Mouse (Mus musculus): ENCODE results near the gene Cda. TPM values are rescaled to one million over a fixed set of nuclear protein-coding genes. Genes with fewer than 3 reads are reported as not detected.

The Cda gene
- polyA plus RNA-seq, 1 experiment = 0.33 TPM

GRCm38 (mm10) chr4:138303011-138303410, 64.8 kb downstream of the Cda start:
- H3K27me3 ChIP-seq (ENCODE audit: control insufficient read depth, insufficient read depth, low read length) = no peaks in the 10 kb centered on the region
- H3K36me3 ChIP-seq (ENCODE audit: control insufficient read depth, insufficient read depth, low read length) = no peaks in the 10 kb centered on the region
- 91% methylated on average over 3 of the region's 3 CpGs for WGBS
- H3K4me1 ChIP-seq (ENCODE audit: control insufficient read depth, insufficient read depth, insufficient read length) = peaks cover 12% of the 10 kb centered on the region; the same call in 1 of the 2 replicates
- H3K4me3 ChIP-seq (ENCODE audit: extremely low read depth, insufficient read depth, insufficient read length) = no peak overlapping the region
- DNase-seq (ENCODE audit: low read depth in 1 of 2, low spot score in 2 of 2) = no peak
- TF ChIP-seq CTCF (IDR thresholded peaks at IDR 0.05; ENCODE audit: extremely low read depth, insufficient read depth, insufficient read length, insufficient replicate concordance) = no peak
- TF ChIP-seq POLR2A (IDR thresholded peaks at IDR 0.05; ENCODE audit: low read depth, low read length) = no peak
- H3K27ac ChIP-seq (ENCODE audit: insufficient read depth, low read length) = no peak overlapping the region

GRCm38 (mm10) chr4:138301271-138301780, 66.5 kb downstream of the Cda start:
- Histone ChIP-seq H3K4me1 (ENCODE audit: control insufficient read depth, insufficient read depth, insufficient read length) (peaks cover 12% of the 10 kb centered on the region; the same call in 1 of the 2 replicates), H3K27me3 (ENCODE audit: control insufficient read depth, insufficient read depth, low read length) (no peaks in the 10 kb centered on the region), H3K36me3 (ENCODE audit: control insufficient read depth, insufficient read depth, low read length) (no peaks in the 10 kb centered on the region), H3K27ac (ENCODE audit: insufficient read depth, low read length) (no peak overlapping the region), H3K4me3 (ENCODE audit: extremely low read depth, insufficient read depth, insufficient read length) (no peak overlapping the region)
- 89% methylated on average over 10 of the region's 10 CpGs for WGBS
- TF ChIP-seq CTCF (IDR thresholded peaks at IDR 0.05; ENCODE audit: extremely low read depth, insufficient read depth, insufficient read length, insufficient replicate concordance) (no peak), POLR2A (IDR thresholded peaks at IDR 0.05; ENCODE audit: low read depth, low read length) (no peak)
- no peak for DNase-seq (ENCODE audit: low read depth in 1 of 2, low spot score in 2 of 2)

- no peak overlapping the region for H3K4me3 ChIP-seq (ENCODE audit: extremely low read depth, insufficient read depth, insufficient read length)
- H3K4me1 ChIP-seq (ENCODE audit: control insufficient read depth, insufficient read depth, insufficient read length) = no peaks in the 10 kb centered on the region; the same call in 1 of the 2 replicates
- TF ChIP-seq POLR2A (IDR thresholded peaks at IDR 0.05; ENCODE audit: low read depth, low read length) (no peak), CTCF (IDR thresholded peaks at IDR 0.05; ENCODE audit: extremely low read depth, insufficient read depth, insufficient read length, insufficient replicate concordance) (no peak)
- 86% methylated on average over 10 of the region's 14 CpGs for WGBS
- H3K36me3 ChIP-seq (ENCODE audit: control insufficient read depth, insufficient read depth, low read length) = no peaks in the 10 kb centered on the region
- no peak overlapping the region for H3K27ac ChIP-seq (ENCODE audit: insufficient read depth, low read length)
- no peak for DNase-seq (ENCODE audit: low read depth in 1 of 2, low spot score in 2 of 2)
- no peaks in the 10 kb centered on the region for H3K27me3 ChIP-seq (ENCODE audit: control insufficient read depth, insufficient read depth, low read length)
These were observed 73.7 kb downstream of the Cda start for GRCm38 (mm10) chr4:138293949-138294550.

GRCm38 (mm10) chr4:138293261-138293948, 74.4 kb downstream of the Cda start:
- Histone ChIP-seq H3K4me3 (ENCODE audit: extremely low read depth, insufficient read depth, insufficient read length) (no peak overlapping the region), H3K27ac (ENCODE audit: insufficient read depth, low read length) (no peak overlapping the region), H3K36me3 (ENCODE audit: control insufficient read depth, insufficient read depth, low read length) (no peaks in the 10 kb centered on the region), H3K27me3 (ENCODE audit: control insufficient read depth, insufficient read depth, low read length) (no peaks in the 10 kb centered on the region), H3K4me1 (ENCODE audit: control insufficient read depth, insufficient read depth, insufficient read length) (peaks cover 2% of the 10 kb centered on the region; the same call in 1 of the 2 replicates)
- TF ChIP-seq CTCF (IDR thresholded peaks at IDR 0.05; ENCODE audit: extremely low read depth, insufficient read depth, insufficient read length, insufficient replicate concordance) = no peak
- no peak for TF ChIP-seq POLR2A (IDR thresholded peaks at IDR 0.05; ENCODE audit: low read depth, low read length)
- DNase-seq (ENCODE audit: low read depth in 1 of 2, low spot score in 2 of 2) = no peak
- WGBS = 87% methylated on average over 18 of the region's 18 CpGs

GRCm38 (mm10) chr4:138292028-138292427, 75.8 kb downstream of the Cda start:
- no peak for TF ChIP-seq POLR2A (IDR thresholded peaks at IDR 0.05; ENCODE audit: low read depth, low read length)
- no peak for TF ChIP-seq CTCF (IDR thresholded peaks at IDR 0.05; ENCODE audit: extremely low read depth, insufficient read depth, insufficient read length, insufficient replicate concordance)
- no peak overlapping the region for H3K4me3 ChIP-seq (ENCODE audit: extremely low read depth, insufficient read depth, insufficient read length)
- no peak for DNase-seq (ENCODE audit: low read depth in 1 of 2, low spot score in 2 of 2)
- H3K27me3 ChIP-seq (ENCODE audit: control insufficient read depth, insufficient read depth, low read length) = no peaks in the 10 kb centered on the region
- no peak overlapping the region for H3K27ac ChIP-seq (ENCODE audit: insufficient read depth, low read length)
- H3K36me3 ChIP-seq (ENCODE audit: control insufficient read depth, insufficient read depth, low read length) = no peaks in the 10 kb centered on the region
- WGBS = 92% methylated on average over 13 of the region's 13 CpGs
- peaks cover 6% of the 10 kb centered on the region; the same call in 1 of the 2 replicates for H3K4me1 ChIP-seq (ENCODE audit: control insufficient read depth, insufficient read depth, insufficient read length)

- WGBS = 80% methylated on average over 7 of the region's 7 CpGs
- Histone ChIP-seq H3K27me3 (ENCODE audit: control insufficient read depth, insufficient read depth, low read length) (no peaks in the 10 kb centered on the region), H3K4me3 (ENCODE audit: extremely low read depth, insufficient read depth, insufficient read length) (no peak overlapping the region), H3K36me3 (ENCODE audit: control insufficient read depth, insufficient read depth, low read length) (no peaks in the 10 kb centered on the region), H3K4me1 (ENCODE audit: control insufficient read depth, insufficient read depth, insufficient read length) (peaks cover 6% of the 10 kb centered on the region; the same call in 1 of the 2 replicates), H3K27ac (ENCODE audit: insufficient read depth, low read length) (no peak overlapping the region)
- TF ChIP-seq POLR2A (IDR thresholded peaks at IDR 0.05; ENCODE audit: low read depth, low read length) (no peak), CTCF (IDR thresholded peaks at IDR 0.05; ENCODE audit: extremely low read depth, insufficient read depth, insufficient read length, insufficient replicate concordance) (no peak)
- DNase-seq (ENCODE audit: low read depth in 1 of 2, low spot score in 2 of 2) = no peak
These were observed 79.1 kb downstream of the Cda start for GRCm38 (mm10) chr4:138288691-138289090.

Other genes starting within 250 kb of the Cda start
- gene Hp1bp3, start 151.7 kb downstream of the Cda start, polyA plus RNA-seq (2012; rRNA removed) = 33.5 and 34.2 TPM in 2 replicates
- gene Sh2d5, start 117.6 kb downstream of the Cda start, polyA plus RNA-seq (2012; rRNA removed) = 1.4 and 1.5 TPM in 2 replicates
- gene Kif17, start 117.6 kb downstream of the Cda start, polyA plus RNA-seq (2012; rRNA removed) = 0.28 and 0.38 TPM in 2 replicates
- gene Ddost, start 63.3 kb downstream of the Cda start, polyA plus RNA-seq (2012; rRNA removed) = 106 and 138 TPM in 2 replicates
- 48.1 and 52.7 TPM in 2 replicates for gene Pink1, start 41.7 kb downstream of the Cda start, polyA plus RNA-seq (2012; rRNA removed)
- 0.06 and 0.13 TPM in 2 replicates for gene Fam43b, start 28.5 kb upstream of the Cda start, polyA plus RNA-seq (2012; rRNA removed)
- 7.8 and 8.7 TPM in 2 replicates for gene Mul1, start 66.7 kb upstream of the Cda start, polyA plus RNA-seq (2012; rRNA removed)
- gene Camk2n1, start 86.3 kb upstream of the Cda start, polyA plus RNA-seq (2012; rRNA removed) = 9.2 and 14.4 TPM in 2 replicates